Mouse (Mus musculus) thymus, postnatal 36 days (tissue): Measurements from ENCODE around the gene Sfmbt2.
A peak's percentile ranks its signal among the peaks of the same experiment; 100 is the strongest.
"Not testable (repeated sequence)": the region's sequence is repeated elsewhere in the genome, so short reads cannot be mapped to it uniquely, and the experiment has no call there.

ENCODE experiments used
- DNase-seq, 2 experiments: peaks; one replicate each; pipeline ENCODE4 v3.0.0; 2022; ENCODE audit warnings: mixed read lengths in 2 of 2

Gene Sfmbt2

GRCm38 (mm10) chr2:10370176-10370575 is at the start of gene Sfmbt2:
Gene Sfmbt2 (plus strand): TSS chr2:10370510.
- no peak for DNase-seq

DNA sequence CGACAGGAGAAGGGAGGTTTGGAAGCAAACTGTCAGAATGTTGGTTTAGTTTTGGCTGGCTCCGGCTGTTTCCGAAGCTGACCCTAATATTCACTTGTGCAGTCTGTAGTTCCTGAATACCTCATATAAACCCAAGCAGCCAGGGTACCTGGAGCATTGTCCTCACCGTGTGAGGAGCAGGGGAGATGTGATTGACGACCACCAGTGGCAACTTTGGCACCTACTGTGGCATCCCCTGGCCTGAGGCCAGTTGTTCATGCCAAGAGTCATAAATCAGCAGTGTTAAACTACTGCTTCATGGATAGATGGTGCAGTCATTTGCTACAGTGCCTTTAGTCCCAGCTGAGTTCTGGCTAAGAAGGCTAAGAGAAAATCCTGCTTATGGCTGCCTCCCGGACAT is 49.2 kb upstream of the Sfmbt2 start:
- no peak for DNase-seq

GRCm38 (mm10) chr2:10323173-10323572 is 47.1 kb upstream of the Sfmbt2 start:
- no peak for DNase-seq

DNA sequence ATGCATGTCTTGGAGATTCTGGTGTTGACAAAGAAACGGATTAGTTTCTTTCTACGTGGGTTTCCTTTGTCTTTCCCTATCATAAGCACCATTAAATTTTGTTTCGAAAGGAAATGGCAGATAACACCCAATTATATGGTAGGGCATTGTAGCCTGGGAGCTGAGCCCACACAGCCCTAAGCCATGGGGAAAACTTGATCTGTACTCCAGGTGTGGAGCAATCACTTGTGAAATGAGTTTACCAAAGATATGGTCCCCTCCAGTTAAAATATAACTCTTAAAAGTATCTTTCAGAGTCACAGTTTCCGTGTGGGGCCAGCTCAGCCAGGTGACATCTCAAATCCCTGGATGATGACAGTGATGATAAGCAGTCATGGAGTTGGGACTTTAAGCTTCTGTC is 45.3 kb upstream of the Sfmbt2 start:
- no peak for DNase-seq

- DNase-seq = no peak
These were observed 40.1 kb upstream of the Sfmbt2 start for GRCm38 (mm10) chr2:10330216-10330615.

DNA sequence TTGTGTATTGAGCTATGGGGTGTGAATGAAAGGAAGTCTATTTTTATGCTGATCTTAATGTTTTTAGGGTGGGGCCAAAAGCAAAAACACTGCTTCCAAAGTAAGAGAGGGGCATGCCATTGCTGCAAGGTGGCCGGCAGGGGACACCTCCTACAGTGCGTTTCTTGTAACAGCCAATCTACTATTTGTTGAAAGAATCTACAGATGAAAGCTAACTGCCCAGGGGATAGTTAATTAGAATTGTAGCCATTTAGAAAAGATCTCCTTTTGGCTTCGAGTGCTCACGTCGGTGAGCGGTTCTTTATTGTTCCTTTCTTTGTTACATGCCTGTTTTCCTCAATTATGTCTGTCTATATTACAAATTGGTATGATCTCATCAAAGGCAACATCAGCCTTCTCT is 36.0 kb upstream of the Sfmbt2 start:
- DNase-seq = no peak

DNA sequence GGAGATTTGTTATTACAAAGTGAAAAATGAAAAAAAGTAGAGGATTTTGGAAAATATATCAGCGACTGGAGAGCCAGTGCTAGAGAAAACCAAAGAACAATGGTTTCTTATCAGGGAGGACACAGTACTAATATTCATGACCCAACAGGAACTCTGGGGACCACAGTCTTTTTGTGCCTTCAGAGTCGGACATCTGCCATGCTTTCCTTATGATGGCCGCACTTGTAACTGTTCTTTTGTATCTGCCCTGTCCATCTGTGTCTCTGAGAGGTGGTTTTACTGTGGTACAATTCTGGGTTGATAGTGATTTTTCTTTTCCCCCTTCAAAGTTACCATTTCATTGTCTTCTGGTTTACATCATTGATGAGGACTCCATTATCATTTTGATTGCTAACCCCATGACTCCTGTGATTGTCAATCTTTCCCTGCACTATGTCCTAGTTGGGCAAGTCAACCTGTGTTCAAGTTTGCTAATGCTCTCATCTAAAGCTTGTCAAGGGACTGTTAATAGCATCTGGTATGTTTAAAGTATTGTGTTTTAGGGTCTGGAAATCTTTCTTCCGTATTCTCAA is 35.2 kb upstream of the Sfmbt2 start:
- DNase-seq = no peak

- no peak for DNase-seq
These were observed 30.3 kb upstream of the Sfmbt2 start for GRCm38 (mm10) chr2:10340022-10340421.

DNA sequence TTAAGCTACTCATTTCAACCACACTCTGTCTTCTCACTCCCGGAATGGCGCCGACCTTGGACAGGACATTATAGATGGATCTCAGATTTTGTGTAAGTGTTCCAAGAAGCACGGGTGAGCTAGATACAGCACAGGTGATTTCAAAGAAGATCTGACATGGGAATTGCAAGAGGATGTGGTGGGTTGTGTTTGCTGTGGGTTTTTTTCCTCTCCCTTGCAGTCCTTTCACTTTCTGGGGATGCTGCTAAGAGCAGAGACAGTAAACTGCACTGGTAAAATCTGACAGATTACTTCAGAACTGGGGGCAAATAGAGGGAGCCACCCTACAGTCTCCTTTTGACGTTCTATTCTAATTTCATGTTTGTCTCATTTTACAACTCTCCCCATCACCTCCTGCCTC is 26.8 kb upstream of the Sfmbt2 start:
- DNase-seq = no peak

GRCm38 (mm10) chr2:10344073-10344472 is 26.2 kb upstream of the Sfmbt2 start:
- DNase-seq = not testable (repeated sequence)

DNA sequence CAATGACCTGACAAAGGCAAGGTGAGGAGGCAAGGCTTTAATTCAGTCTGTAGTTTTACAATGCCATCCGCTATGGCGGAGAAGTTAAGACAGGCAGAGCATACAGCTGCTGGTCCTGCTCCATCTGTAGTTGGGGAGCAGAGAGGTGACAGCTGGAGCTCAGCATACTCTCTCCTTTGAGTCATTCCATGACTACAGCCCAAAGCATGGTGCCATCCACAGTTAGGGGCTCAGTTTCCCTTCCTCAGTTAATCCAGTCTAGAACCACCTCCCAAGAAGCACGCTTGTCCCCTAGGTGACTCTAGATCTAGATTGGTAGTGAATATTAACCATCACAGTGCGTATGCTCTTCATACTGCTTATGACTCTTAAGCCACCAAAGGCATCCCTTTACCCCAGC is 23.1 kb upstream of the Sfmbt2 start:
- DNase-seq = no peak

DNA sequence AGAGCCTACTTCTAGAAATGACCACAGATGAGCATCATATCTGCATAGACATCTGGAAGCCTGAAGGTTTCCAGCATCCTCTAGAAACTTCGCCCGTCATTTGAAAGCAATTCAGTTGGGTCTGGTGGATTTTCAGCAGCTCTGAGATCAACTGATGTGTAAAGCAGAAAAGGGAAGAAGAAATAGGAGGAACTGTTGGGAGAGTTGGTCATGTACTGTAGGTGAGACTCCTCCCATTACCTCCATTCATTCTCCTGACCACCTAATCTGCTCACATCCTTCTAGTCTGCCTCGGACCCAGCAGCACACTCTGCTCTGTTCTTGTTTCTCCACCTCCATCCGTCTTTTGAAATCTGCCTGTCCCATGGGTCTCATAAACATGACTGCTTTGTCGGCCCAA is 22.3 kb upstream of the Sfmbt2 start:
- DNase-seq = no peak

DNA sequence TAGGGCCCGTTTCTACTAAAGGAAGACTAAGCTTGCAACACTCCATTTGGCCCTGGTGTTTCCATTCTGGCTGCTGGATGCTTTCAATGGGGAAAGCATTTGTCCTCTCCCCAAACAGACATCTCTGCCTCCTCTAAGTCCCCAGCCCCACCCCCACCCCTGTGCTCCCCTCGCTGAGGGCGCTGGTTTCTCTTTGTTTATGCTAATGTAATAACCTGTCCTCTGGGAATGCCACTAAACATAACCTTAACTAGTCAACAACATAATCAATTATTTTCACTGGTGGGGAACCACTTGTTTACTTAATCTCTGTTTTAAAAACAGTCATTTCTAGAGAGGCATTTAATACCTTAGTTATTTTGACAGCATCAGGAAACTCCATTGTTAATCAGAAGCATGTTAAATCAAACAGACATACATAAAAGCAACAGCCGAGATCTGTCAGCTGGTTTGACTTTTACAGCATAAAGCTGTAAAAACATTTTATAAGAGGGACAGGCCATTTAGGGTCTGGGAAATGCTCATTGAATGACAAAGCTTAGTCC is 20.0 kb upstream of the Sfmbt2 start:
- no peak for DNase-seq

DNA sequence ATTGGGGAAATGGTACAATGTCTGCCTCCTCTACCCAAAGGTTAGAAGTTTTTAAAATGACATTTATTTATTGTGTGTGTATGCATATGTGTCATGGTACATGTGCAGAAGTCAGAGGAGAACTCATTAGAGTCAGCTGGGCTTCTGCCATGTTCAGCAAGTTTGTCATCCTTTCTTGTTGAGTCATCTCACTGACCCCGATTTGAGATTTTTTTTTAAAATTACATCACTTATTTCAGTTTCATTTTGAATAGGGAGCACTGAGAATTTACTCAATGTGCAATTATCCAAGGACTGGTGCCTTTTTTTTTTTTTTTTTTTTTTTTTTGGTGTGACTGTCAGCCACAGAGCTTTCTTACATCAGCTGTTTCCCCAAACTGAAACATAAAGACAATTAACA is 19.2 kb upstream of the Sfmbt2 start:
- no peak for DNase-seq

DNA sequence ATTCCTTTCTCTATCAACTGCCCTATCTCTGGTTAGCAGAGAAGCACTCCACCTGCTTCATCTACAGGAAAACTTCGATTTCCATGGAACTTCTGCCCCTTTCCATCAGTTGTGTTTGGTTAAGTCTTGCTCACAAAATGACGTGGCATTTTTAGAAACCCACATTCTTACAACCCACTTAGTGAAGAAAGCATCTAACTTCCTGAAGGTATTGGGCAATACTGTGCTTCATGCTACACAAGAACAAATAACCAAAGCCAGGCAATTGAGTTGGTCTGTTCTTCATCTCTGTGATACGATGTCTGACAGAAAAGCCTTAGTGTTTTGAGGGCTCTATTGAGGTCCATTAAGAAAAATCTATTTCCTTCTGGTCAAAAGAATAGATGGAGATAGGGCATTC is 17.4 kb upstream of the Sfmbt2 start:
- DNase-seq = no peak

GRCm38 (mm10) chr2:10353889-10354288 is 16.4 kb upstream of the Sfmbt2 start:
- no peak for DNase-seq

- no peak for DNase-seq
These were observed 10.4 kb upstream of the Sfmbt2 start for GRCm38 (mm10) chr2:10359861-10360260.

DNA sequence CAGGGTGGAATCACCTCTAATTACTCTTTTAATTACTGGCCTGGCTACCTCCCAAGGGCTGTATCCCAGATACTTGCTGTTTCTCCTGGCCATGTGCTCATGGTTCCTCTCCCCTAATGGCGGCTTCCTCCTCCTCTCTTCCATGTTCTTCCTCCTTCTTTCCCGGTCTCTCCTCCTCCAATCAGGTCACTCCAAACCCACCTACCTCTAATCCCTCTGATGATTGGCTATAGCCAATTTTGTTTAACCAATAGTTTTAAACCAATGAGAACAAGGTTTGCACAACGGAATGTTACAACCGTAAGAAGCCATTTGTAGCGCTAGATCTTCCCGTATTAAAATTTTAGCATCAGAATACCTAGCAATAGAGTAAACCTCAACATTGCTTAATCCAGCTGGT is 5.2 kb upstream of the Sfmbt2 start:
- DNase-seq = no peak

DNA sequence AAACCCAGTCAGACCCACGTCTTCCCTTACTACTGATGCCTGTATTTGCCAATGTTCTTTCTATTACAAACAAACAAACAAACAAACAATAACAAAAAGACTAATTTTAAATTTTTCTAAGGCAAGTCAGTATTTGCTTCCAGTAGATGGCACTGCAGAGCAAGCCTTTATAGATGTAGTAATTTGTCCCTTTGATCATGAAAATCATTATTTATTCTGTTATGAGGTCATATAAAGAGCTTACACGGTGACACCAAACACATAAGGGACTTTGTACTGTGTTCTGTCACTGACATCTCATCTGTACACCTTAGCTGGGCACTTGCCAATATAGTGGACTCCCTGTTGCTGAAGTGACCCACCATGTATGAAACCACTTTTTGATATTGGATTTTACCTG is 4.0 kb upstream of the Sfmbt2 start:
- DNase-seq = no peak

DNA sequence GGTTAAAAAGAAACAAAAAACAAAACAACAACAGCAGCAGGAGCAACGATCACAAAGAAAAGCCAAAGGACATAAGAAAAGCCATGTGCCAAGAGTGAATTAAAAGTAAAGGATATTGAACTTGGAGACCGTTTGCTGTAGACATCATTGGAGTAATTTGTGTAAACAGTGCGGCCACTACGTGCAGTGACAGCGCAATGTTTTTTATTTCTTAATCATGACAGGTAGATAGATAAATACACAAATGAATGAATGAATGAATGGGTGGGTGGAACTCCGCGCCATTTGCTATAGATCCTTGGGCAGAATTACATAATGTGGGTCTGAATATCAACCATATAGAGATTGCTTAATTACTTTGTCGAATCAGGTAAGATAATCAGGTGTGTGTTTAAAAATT is 634 bp upstream of the Sfmbt2 start:
- no peak for DNase-seq

GRCm38 (mm10) chr2:10370687-10371458 is 563 bp downstream of the Sfmbt2 start:
- no peak for DNase-seq

GRCm38 (mm10) chr2:10371459-10371817 is 1.1 kb downstream of the Sfmbt2 start:
- DNase-seq = peak in 1 of 2 experiments; percentile 8

DNA sequence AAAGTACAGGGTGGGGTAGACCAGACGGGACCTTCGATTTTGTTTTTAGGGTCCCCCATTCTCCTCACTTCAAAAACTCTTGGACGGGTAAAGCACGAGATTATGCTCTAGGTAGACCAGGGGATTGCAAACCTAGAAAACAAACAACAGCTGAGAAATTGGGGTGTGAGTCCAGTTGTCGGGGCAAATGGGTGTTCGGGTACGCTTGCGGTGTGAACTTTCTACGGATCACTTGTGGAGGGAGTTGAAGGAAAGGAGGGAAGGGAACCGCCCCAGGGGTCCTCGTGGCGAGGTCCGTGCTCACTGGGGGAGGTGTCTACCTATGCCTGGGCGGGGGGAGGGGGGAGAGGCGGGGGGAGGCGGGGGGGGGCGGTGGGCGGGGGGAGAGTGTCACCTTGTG is 1.6 kb downstream of the Sfmbt2 start:
- DNase-seq = peak in 1 of 2 experiments; percentile 14

DNA sequence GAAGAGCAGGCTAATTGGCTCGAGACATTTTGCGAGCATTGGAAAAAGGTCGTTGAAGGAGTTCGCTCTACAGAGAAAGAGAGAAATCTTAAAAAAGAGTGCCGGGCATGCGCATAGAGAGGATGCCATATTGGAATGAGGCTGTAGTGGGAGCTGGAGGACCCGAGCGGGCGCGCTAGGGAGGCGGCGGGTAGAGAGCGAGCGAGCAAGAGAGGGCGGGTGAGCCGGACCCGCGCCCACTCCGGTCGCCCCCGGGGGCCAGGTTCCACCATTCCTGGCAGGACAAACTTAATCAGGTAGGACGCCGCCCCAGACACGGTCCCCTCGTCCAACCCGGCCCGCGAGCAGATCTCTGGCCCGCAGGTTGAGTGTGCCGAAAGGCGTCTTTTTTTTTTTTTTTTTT is 2.0 kb downstream of the Sfmbt2 start:
- DNase-seq = peak; percentile 64 to 65
